Mouse (Mus musculus): ENCODE measurements around the gene Saal1.
"Not testable (repeated sequence)": the region's sequence is repeated elsewhere in the genome, so short reads cannot be mapped to it uniquely, and the experiment has no call there.

The Saal1 gene

DNA sequence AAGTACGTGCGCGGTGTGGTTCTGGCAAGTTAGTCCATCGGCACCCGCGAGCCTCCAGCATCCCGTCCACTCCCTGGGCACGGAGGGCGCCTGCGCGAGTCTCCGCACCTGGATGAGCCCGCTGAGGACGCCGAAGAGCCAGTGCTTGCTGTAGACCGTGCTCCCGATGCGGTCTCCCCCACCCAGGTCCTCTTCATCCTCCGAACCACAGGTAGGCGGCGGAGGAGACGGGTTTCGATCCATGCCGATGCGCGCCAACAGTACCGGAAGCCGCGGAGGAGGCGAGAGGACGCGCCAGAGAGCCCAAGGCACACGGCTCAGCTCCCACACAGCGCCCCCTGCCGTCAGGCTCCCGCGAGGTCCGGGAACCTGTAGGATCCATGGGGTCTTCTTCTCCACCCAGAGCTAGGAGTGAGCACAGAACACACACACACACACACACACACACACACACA lies at the start of gene Saal1:
TSS of gene Saal1 (minus strand) at position 291 of the 455 bp plus-strand sequence.
- POLR2A ChIA-PET: interaction anchor here (0.6 to 1.7 kb wide), 25 partner anchors 8 to 814 kb away, joined by 3 to 12 read pairs (median 3); partner anchors contain the start of genes Gtf2h1 (in 2 of the 4), Hps5 (in 2 of the 4), Syngr4 (in 1 of the 4) and Tmem143 (in 1 of the 4)
- CTCF ChIA-PET: interaction anchor here (0.6 to 2.1 kb wide), 45 partner anchors 8 to 366 kb away, joined by 3 to 23 read pairs (median 4); partner anchors contain the start of genes Gtf2h1 (in 1 of the 4), Hps5 (in 1 of the 4), Kcnc1 (in 1 of the 4) and Uevld (in 1 of the 4)

DNA sequence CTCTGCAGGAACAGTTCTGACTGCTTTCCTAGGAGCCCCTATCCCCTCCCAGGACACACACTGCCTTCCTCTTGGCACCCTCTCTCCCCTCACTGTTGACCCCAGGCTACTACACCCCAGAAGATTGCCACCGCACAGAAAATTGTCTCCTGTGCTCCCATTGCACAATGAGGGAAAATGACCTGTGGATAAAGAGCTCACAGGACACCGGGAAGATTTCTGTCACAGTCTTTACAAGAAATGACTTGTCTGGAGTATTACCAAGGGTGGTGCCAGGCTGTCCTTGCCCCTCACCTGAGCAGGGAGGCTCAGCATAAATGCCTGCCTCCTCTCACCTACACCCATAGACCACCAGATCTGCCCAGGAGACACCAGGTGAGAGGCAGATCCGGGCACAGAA lies 41.0 kb upstream of the Saal1 start, which contains the start of gene Saa2:
TSS of gene Saa2 (plus strand) at position 301 of the 400 bp plus-strand sequence.
- ChIA-PET POLR2A (interaction anchor here in 1 of 4 experiments (0.6 kb wide), 1 partner anchor 19 kb away, joined by 6 read pairs; no protein-coding TSS in a partner anchor), CTCF (no interaction called here)

DNA sequence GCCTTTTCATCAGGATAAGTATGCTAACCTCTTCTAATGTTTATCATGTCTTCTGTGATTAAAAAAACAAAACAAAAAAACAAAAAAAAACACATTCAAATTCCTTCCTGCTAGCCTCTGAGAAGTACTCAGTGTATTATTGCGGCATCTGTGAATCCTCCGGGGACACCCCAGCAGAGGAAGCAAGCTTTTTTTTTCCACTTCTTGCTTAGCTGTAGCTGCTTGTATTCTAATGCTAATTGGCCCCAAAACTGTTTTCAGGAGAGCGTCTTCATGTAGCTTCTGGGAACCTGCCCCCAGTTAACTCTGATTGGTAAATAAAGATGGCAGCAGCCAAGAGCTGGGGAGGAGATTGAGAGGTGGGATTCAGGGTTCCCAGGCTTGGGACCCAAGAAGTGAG lies 38.0 kb upstream of the Saal1 start:
- ChIA-PET POLR2A (interaction anchor here in 3 of 4 experiments (0.6 to 1.6 kb wide), 28 partner anchors 8 to 1261 kb away, joined by 3 to 10 read pairs (median 3); partner anchors contain the start of genes Gtf2h1 (in 1 of the 3), Hps5 (in 1 of the 3), Saa3 (in 1 of the 3) and Saa4 (in 1 of the 3)), CTCF (interaction anchor here in 2 of 4 experiments (0.5 to 0.8 kb wide), 2 partner anchors 10 to 38 kb away, joined by 3 to 4 read pairs; no protein-coding TSS in a partner anchor)

DNA sequence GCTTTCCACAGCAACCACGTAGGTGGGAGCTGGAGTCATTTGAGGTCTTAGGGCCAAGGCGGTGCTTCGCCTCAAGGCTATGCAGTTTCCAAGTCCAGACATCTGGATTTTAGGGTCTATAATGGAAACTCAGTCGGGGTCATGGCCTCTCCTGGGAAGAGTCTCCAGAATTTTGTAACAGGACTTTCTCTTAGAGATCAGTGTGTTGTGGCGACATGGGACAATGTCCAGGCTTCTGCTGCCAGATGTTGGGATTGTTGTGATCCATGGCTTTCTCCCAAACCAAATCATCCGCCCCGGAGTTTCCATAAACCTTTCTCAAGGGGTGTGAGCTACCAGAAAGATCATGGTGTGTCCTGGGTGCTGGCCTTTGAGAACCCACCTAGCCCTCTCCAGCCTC lies 35.9 kb upstream of the Saal1 start:
- ChIA-PET CTCF (interaction anchor here in 1 of 4 experiments (1.3 kb wide), 1 partner anchor 9 kb away, joined by 3 read pairs; no protein-coding TSS in a partner anchor), POLR2A (interaction anchor here in 2 of 4 experiments (0.8 to 1.2 kb wide), 4 partner anchors 12 to 172 kb away, joined by 3 to 5 read pairs (median 4); no protein-coding TSS in a partner anchor)

GRCm38 (mm10) chr7:46745816-46746215 lies 35.3 kb upstream of the Saal1 start:
- ChIA-PET CTCF (interaction anchor here in 1 of 4 experiments (1.3 kb wide), 1 partner anchor 10 kb away, joined by 3 read pairs; no protein-coding TSS in a partner anchor), POLR2A (interaction anchor here in 2 of 4 experiments (0.8 to 1.2 kb wide), 4 partner anchors 12 to 172 kb away, joined by 3 to 5 read pairs (median 4); no protein-coding TSS in a partner anchor)

DNA sequence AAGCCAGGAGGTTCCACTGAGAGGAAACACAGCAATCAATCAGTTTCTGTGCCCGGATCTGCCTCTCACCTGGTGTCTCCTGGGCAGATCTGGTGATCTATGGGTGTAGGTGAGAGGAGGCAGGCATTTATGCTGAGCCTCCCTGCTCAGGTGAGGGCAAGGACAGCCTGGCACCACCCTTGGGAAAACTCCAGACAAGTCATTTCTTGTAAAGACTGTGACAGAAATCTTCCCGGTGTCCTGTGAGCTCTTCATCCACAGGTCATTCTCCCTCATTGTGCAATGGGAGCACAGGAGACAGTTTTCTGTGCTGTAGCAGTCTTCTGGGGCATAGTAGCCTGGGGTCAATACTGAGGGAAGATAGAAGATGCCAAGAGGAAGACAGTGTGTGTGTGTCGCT lies 32.4 kb upstream of the Saal1 start, which contains the start of gene Saa1:
TSS of gene Saa1 (minus strand) at position 101 of the 400 bp plus-strand sequence.
- POLR2A ChIA-PET: interaction anchor here in 1 of 4 experiments (1.4 kb wide), 1 partner anchor 12 kb away, joined by 3 read pairs; no protein-coding TSS in a partner anchor
- CTCF ChIA-PET: not testable (repeated sequence)

GRCm38 (mm10) chr7:46740041-46740440 lies 29.6 kb upstream of the Saal1 start:
- CTCF ChIA-PET: not testable (repeated sequence)

DNA sequence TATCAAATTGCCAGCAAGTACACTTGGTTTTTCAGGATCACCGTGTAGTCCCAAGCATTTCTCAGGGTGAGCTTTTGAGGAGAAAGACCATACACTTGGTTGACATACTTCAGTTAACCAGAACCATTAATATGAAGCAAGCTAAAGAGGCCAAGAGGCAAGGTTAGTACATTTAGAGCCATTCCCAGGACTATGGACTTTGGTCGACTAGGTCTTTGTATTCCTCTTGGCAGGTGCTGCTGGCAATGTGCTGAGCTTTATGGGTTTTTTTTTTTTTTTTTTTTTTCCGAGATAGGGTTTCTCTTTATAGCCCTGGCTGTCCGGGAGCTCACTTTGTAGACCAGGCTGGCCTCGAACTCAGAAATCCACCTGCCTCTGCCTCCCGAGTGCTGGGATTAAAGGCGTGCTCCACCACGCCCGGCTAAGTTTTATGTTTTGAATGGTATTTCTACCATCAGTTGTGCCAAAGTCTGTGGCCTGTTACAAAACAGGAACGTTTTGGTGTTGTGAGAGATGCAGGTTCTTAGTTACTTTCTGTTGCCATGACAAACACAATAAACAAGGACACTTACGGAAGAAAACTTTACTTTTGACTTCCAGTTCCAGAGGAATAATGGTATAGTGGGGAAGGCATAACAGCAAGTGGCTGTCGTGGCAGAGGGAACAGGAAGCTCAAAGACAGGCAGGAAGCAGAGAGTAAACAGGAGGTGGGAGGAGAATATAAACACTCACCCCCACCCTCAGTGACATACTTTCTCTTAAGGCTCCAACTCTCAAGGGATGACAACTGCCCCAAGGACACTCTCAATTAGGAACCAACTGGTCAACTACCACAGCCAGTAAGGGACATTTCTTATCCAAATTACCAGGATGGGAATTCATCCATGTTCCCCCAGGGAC lies 28.3 kb upstream of the Saal1 start:
- POLR2A ChIA-PET: interaction anchor here in 2 of 4 experiments (0.6 to 1.3 kb wide), 4 partner anchors 10 to 196 kb away, joined by 3 to 4 read pairs (median 4); no protein-coding TSS in a partner anchor
- CTCF ChIA-PET: interaction anchor here in 2 of 4 experiments (0.6 to 1.0 kb wide), 2 partner anchors 10 to 20 kb away, joined by 4 read pairs; no protein-coding TSS in a partner anchor

More at GRCm38 (mm10) chr7:46740041-46740440, 29.6 kb upstream of the Saal1 start:
- POLR2A ChIA-PET: interaction anchor here in 1 of 4 experiments (0.7 kb wide), 1 partner anchor 218 kb away, joined by 3 read pairs; the partner anchor contains the start of gene Uevld

- POLR2A ChIA-PET: interaction anchor here in 2 of 4 experiments (0.6 to 2.1 kb wide), 8 partner anchors 11 to 332 kb away, joined by 3 to 8 read pairs (median 4); partner anchors contain the start of genes Gtf2h1 (in 1 of the 2) and Hps5 (in 1 of the 2)
Observed at GRCm38 (mm10) chr7:46734983-46735382, 24.5 kb upstream of the Saal1 start.

GRCm38 (mm10) chr7:46732458-46732857 lies 22.0 kb upstream of the Saal1 start, which contains the start of gene Saa4:
TSS of gene Saa4 (minus strand) at chr7:46732603.
- ChIA-PET POLR2A (interaction anchor here in 1 of 4 experiments (0.6 to 0.7 kb wide), 2 partner anchors 16 to 105 kb away, joined by 3 read pairs; no protein-coding TSS in a partner anchor), CTCF (interaction anchor here in 1 of 4 experiments (0.6 kb wide), 1 partner anchor 50 kb away, joined by 6 read pairs; no protein-coding TSS in a partner anchor)

More at GRCm38 (mm10) chr7:46734983-46735382, 24.5 kb upstream of the Saal1 start:
- CTCF ChIA-PET: interaction anchor here in 1 of 4 experiments (0.7 to 2.4 kb wide), 2 partner anchors 21 to 23 kb away, joined by 3 to 5 read pairs; no protein-coding TSS in a partner anchor

GRCm38 (mm10) chr7:46727584-46727983 lies 17.1 kb upstream of the Saal1 start:
- POLR2A ChIA-PET: no interaction called here
- CTCF ChIA-PET: no interaction called here

GRCm38 (mm10) chr7:46724396-46724795 lies 13.9 kb upstream of the Saal1 start:
- POLR2A ChIA-PET: interaction anchor here in 3 of 4 experiments (0.7 to 1.8 kb wide), 7 partner anchors 9 to 406 kb away, joined by 3 to 6 read pairs (median 4); partner anchors contain the start of gene Saa3 (in 1 of the 3)
- CTCF ChIA-PET: interaction anchor here in 1 of 4 experiments (1.7 to 2.3 kb wide), 2 partner anchors 10 to 46 kb away, joined by 6 to 8 read pairs; no protein-coding TSS in a partner anchor

DNA sequence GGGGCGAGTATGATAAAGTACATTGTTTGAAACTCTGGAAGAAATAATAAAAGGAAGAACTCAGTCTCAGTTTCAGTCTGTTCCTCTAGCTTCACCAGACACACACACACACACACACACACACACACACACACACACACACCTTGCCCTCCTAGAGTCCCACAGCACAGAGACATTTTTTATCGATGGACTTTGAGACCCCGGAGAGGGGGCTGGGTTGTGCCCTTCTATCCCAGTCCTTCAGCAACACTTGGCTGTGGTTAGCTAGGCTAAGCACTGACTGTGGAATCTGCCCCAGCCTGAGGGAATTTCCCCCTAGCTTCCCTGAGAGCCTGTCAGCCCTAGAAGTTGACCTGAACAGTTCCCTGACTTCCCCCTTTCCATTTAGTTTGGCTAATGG lies 13.4 kb upstream of the Saal1 start:
- CTCF ChIA-PET: interaction anchor here in 2 of 4 experiments (1.2 to 2.3 kb wide), 3 partner anchors 9 to 47 kb away, joined by 6 to 8 read pairs (median 7); partner anchors contain the start of gene Saal1 (in 1 of the 2)
- POLR2A ChIA-PET: interaction anchor here in 3 of 4 experiments (0.6 to 1.8 kb wide), 12 partner anchors 8 to 419 kb away, joined by 3 to 6 read pairs (median 4); partner anchors contain the start of genes Saa3 (in 1 of the 3) and Saal1 (in 1 of the 3)

DNA sequence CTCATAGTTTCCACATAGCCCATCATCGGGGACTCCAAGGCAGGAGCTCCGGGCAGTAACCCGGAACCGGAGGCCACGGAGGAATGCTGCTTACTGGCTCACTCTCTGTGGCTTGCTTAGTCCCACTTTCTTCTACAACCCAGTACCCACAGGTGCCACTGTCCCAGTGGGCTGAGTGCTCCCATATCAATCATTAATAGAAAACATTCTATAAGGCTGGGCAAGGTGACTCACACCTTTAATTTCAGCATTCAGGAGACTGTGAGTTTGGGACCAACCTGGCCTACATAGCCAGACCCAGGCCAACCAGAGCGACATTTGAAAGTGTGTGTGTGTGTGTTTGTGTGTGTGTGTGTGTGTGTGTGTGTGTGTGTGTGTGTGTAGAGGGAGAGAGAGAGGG lies 12.9 kb upstream of the Saal1 start:
- ChIA-PET POLR2A (interaction anchor here in 3 of 4 experiments (0.5 to 1.8 kb wide), 12 partner anchors 12 to 419 kb away, joined by 3 to 6 read pairs (median 4); partner anchors contain the start of gene Saal1 (in 1 of the 3)), CTCF (interaction anchor here in 2 of 4 experiments (0.8 to 2.3 kb wide), 4 partner anchors 9 to 47 kb away, joined by 3 to 8 read pairs (median 6); partner anchors contain the start of gene Saal1 (in 1 of the 2))

- POLR2A ChIA-PET: interaction anchor here in 3 of 4 experiments (1.0 to 1.7 kb wide), 6 partner anchors 9 to 125 kb away, joined by 3 to 6 read pairs (median 3); no protein-coding TSS in a partner anchor
- CTCF ChIA-PET: interaction anchor here in 3 of 4 experiments (1.1 to 1.5 kb wide), 2 partner anchors 10 kb away, joined by 3 to 5 read pairs (median 5); partner anchors contain the start of gene Saal1 (in 3 of the 3)
Observed at GRCm38 (mm10) chr7:46720460-46720859, 10.0 kb upstream of the Saal1 start.

- CTCF ChIA-PET: interaction anchor here in 3 of 4 experiments (0.7 to 1.5 kb wide), 3 partner anchors 9 to 200 kb away, joined by 3 to 5 read pairs (median 4); partner anchors contain the start of gene Saal1 (in 3 of the 3)
- POLR2A ChIA-PET: interaction anchor here (0.6 to 1.7 kb wide), 8 partner anchors 8 to 126 kb away, joined by 3 to 6 read pairs (median 3); no protein-coding TSS in a partner anchor
Observed at GRCm38 (mm10) chr7:46719526-46719925, 9.0 kb upstream of the Saal1 start.

All from embryonic stem cell, embryonic (primary cell).